Mouse (Mus musculus) urinary bladder, adult 2 months (tissue): ENCODE measurements around the gene Dgkd. TPM values are rescaled to one million over a fixed set of nuclear protein-coding genes. Genes with fewer than 3 reads are reported as not detected.

Experiments used
- DNase-seq: peaks from one replicate; pipeline ENCODE4 v3.0.0; 2022; ENCODE audit warnings: low spot score
- polyA plus RNA-seq: library from polyadenylated mRNA; depleted of rRNA; stranded (reverse); fragments of >200 nt; gene quantifications from 2 replicates; pipeline ENCODE4 v1.2.3, GENCODE M21; 2012

Dgkd gene
- polyA plus RNA-seq, 1 experiment, result 22.2 TPM

- no peak for DNase-seq
Observed at GRCm38 (mm10) chr1:87848237-87848996, 4.7 kb upstream of the Dgkd start.

GRCm38 (mm10) chr1:87849278-87849677, 3.8 kb upstream of the Dgkd start:
- no peak for DNase-seq

- DNase-seq, result no peak
Observed at GRCm38 (mm10) chr1:87851344-87851743, 1.7 kb upstream of the Dgkd start.

GRCm38 (mm10) chr1:87852081-87852790, 851 bp upstream of the Dgkd start:
- DNase-seq, result no peak

GRCm38 (mm10) chr1:87853601-87854361, 694 bp downstream of the Dgkd start:
- peak; percentile 40 for DNase-seq

- DNase-seq, result no peak
Observed at GRCm38 (mm10) chr1:87854411-87854810, 1.3 kb downstream of the Dgkd start.

- DNase-seq, result no peak
Observed at GRCm38 (mm10) chr1:87854851-87855251, 1.8 kb downstream of the Dgkd start.

GRCm38 (mm10) chr1:87855522-87855921, 2.4 kb downstream of the Dgkd start:
- DNase-seq, result no peak

GRCm38 (mm10) chr1:87856823-87857222, 3.7 kb downstream of the Dgkd start:
- no peak for DNase-seq

- DNase-seq, result no peak
Observed at GRCm38 (mm10) chr1:87858031-87858430, 4.9 kb downstream of the Dgkd start.

- DNase-seq, result no peak
Observed at GRCm38 (mm10) chr1:87858529-87858928, 5.4 kb downstream of the Dgkd start.

GRCm38 (mm10) chr1:87863602-87864001, 10.5 kb downstream of the Dgkd start:
- DNase-seq, result no peak

- DNase-seq, result no peak
Observed at GRCm38 (mm10) chr1:87864889-87865288, 11.8 kb downstream of the Dgkd start.

- no peak for DNase-seq
Observed at GRCm38 (mm10) chr1:87866672-87867071, 13.6 kb downstream of the Dgkd start.

- no peak for DNase-seq
Observed at GRCm38 (mm10) chr1:87871546-87871945, 18.5 kb downstream of the Dgkd start.

- no peak for DNase-seq
Observed at GRCm38 (mm10) chr1:87873081-87873480, 20.0 kb downstream of the Dgkd start.

- no peak for DNase-seq
Observed at GRCm38 (mm10) chr1:87876065-87876464, 23.0 kb downstream of the Dgkd start.

GRCm38 (mm10) chr1:87877552-87878283, 24.6 kb downstream of the Dgkd start:
- no peak for DNase-seq

GRCm38 (mm10) chr1:87879034-87879433, 25.9 kb downstream of the Dgkd start:
- DNase-seq, result no peak

GRCm38 (mm10) chr1:87879494-87880325, 26.6 kb downstream of the Dgkd start:
- DNase-seq, result no peak

GRCm38 (mm10) chr1:87880326-87880627, 27.2 kb downstream of the Dgkd start:
- no peak for DNase-seq
